Mouse (Mus musculus) heart, postnatal 0 days (tissue): Measurements from ENCODE around the gene Kpna2. TPM values are rescaled to one million over a fixed set of nuclear protein-coding genes. Genes with fewer than 3 reads are reported as not detected.

Source experiments
- ATAC-seq: fragments of 200-750 bp; cut with Nextera tagmentation; 2 replicates; pipeline ENCODE4 v1.8.0; 2017; ENCODE audit warnings: low read depth, moderate number of reproducible peaks, moderate library complexity; ENCODE audit not compliant: insufficient read depth
- DNase-seq: peaks from one replicate; pipeline ENCODE4 v3.0.0-alpha.2; 2016; ENCODE audit warnings: low spot score
- H3K27ac ChIP-seq: fragments of 300-500 bp; sonication (generic); 2 replicates; pipeline ENCODE4 v1.5.1; 2014; ENCODE audit warnings: low read depth, mild to moderate bottlenecking
- H3K27me3 ChIP-seq: fragments of 300-500 bp; sonication (generic); 2 replicates; pipeline ENCODE4 v1.6.1; 2014; ENCODE audit warnings: low read length, mixed read lengths; ENCODE audit not compliant: control insufficient read depth, insufficient read depth
- H3K36me3 ChIP-seq: fragments of 300-500 bp; sonication (generic); replicated peaks from 2 replicates; pipeline ENCODE4 v1.6.1; 2014; ENCODE audit warnings: low read length, mixed read lengths; ENCODE audit not compliant: control insufficient read depth, insufficient read depth
- H3K4me1 ChIP-seq: fragments of 300-500 bp; sonication (generic); 2 replicates; pipeline ENCODE4 v1.6.1; 2014; ENCODE audit warnings: antibody characterized with exemption; ENCODE audit not compliant: control insufficient read depth, insufficient read depth
- H3K4me2 ChIP-seq: fragments of 300-500 bp; sonication (generic); 2 replicates; pipeline ENCODE4 v1.6.1; 2014; ENCODE audit warnings: low read depth, mild to moderate bottlenecking, low read length, moderate library complexity
- H3K4me3 ChIP-seq: fragments of 300-500 bp; sonication (generic); 2 replicates; pipeline ENCODE4 v1.5.1; 2014; ENCODE audit warnings: low read depth, low read length
- H3K9ac ChIP-seq: fragments of 300-500 bp; sonication (generic); replicated peaks from 2 replicates; pipeline ENCODE4 v1.6.1; 2014; ENCODE audit warnings: low read depth, low read length, mixed read lengths
- H3K9me3 ChIP-seq: fragments of 300-500 bp; sonication (generic); replicated peaks from 2 replicates; pipeline ENCODE4 v1.6.1; 2016; ENCODE audit warnings: low read length; ENCODE audit not compliant: control insufficient read depth
- CTCF ChIP-seq: IDR thresholded peaks from 2 replicates; pipeline ENCODE4 v1.5.1; 2016; ENCODE audit warnings: antibody characterized with exemption, control low read depth, low read depth
- EP300 ChIP-seq: IDR thresholded peaks from 2 replicates; pipeline ENCODE4 v1.6.1; 2016; ENCODE audit warnings: antibody characterized with exemption, low read depth
- WGBS: fragments of 180-500 bp; shearing (Covaris S2); extraction: QIAGEN DNeasy Blood & Tissue Kit; methylation state at CpG from one replicate; pipeline ENCODE4 v1.1.7; 2014; 5-methylcytosine and 5-hydroxymethylcytosine counted together
- polyA plus RNA-seq: library from polyadenylated mRNA; unstranded; fragments of >200 nt; fragmentation: Nextera tagmentation; extraction: Ambion mirVana; gene quantifications from 2 replicates; pipeline ENCODE4 v1.2.1, GENCODE M21; 2015
- total RNA-seq: library from RNA; depleted of rRNA; stranded (reverse); fragments of >200 nt; gene quantifications from 2 replicates; pipeline ENCODE4 v1.2.3, GENCODE M21; 2014; ENCODE audit warnings: low replicate concordance

The Kpna2 gene
- total and polyA plus RNA-seq, 2 experiments from 2014 or later = 124 to 177 TPM

DNA sequence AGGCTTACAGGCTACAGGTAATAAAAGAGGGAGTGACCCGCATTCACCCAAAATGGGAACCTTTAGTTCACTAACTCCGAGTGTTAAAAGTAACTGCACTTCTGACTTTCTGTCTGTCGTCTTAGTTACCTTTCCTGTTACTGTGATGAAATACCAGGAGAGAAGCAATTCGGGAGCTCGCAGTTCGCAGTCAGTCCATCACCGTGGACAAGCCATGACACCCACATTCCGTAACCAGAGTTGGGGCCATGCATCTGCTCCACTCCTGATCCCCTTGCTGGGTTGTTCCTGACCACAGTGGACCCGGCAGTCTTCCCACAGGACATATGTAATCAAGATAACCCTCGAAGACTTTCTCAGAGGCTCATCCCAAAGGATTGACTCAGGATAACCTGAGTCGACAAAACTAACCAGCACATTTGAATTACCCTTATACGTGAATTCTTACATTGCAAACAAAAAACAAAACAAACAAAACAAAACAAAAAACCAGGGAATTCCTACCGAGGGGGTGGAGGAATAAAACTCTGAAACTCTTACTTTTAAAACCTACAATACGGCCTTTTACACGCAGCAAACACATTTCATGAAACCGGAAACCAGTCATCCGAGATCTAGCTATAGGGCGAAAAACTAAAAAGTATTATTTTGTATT is 12.5 kb upstream of the Kpna2 start:
- Histone ChIP-seq H3K27ac (peak overlapping the region; percentile 96), H3K9ac (peak overlapping the region; percentile 79), H3K27me3 (no peaks in the 10 kb centered on the region), H3K36me3 (no peaks in the 10 kb centered on the region), H3K4me1 (no peaks in the 10 kb centered on the region), H3K4me3 (peak overlapping the region; percentile 59), H3K4me2 (peak overlapping the region; percentile 65), H3K9me3 (no peaks in the 10 kb centered on the region)
- TF ChIP-seq CTCF (no peak), EP300 (no peak)
- WGBS = 29% methylated on average over 18 of the region's 18 CpGs
- DNase-seq = no peak
- ATAC-seq = no peak

DNA sequence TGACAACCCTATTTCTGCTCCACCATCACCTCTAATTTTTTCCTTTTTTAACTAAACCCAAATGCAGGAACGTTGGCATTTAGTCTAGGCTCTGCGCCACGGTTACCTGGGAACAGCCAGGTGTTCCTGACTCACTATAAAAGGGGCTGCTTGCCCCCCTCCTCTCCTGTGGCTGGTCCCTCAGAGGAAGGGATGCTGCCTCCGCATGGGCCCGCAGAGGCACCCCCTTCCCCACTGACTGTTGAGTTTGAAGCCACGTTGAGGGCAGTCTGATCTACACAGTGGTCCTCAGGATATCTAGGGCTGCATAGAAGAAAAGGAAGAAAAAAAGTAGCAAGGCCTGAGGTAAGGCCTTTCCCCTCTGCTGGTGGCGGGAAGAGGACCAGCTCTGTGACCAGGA is 11.8 kb upstream of the Kpna2 start:
- Histone ChIP-seq H3K9ac (no peak overlapping the region), H3K4me1 (no peaks in the 10 kb centered on the region), H3K4me3 (no peak overlapping the region), H3K9me3 (no peaks in the 10 kb centered on the region), H3K27ac (no peak overlapping the region), H3K27me3 (no peaks in the 10 kb centered on the region), H3K4me2 (no peak overlapping the region), H3K36me3 (no peaks in the 10 kb centered on the region)
- DNase-seq (no peak), ATAC-seq (no peak)
- TF ChIP-seq EP300 (no peak), CTCF (no peak)
- 79% methylated on average over 7 of the region's 7 CpGs for WGBS

GRCm38 (mm10) chr11:107010447-107010846 is 11.1 kb upstream of the Kpna2 start:
- Histone ChIP-seq H3K4me3 (no peak overlapping the region), H3K27me3 (no peaks in the 10 kb centered on the region), H3K9me3 (no peaks in the 10 kb centered on the region), H3K36me3 (no peaks in the 10 kb centered on the region), H3K27ac (no peak overlapping the region), H3K9ac (no peak overlapping the region), H3K4me1 (no peaks in the 10 kb centered on the region), H3K4me2 (no peak overlapping the region)
- ATAC-seq = no peak
- TF ChIP-seq EP300 (no peak), CTCF (no peak)
- 96% methylated on average over 3 of the region's 3 CpGs for WGBS
- no peak for DNase-seq

DNA sequence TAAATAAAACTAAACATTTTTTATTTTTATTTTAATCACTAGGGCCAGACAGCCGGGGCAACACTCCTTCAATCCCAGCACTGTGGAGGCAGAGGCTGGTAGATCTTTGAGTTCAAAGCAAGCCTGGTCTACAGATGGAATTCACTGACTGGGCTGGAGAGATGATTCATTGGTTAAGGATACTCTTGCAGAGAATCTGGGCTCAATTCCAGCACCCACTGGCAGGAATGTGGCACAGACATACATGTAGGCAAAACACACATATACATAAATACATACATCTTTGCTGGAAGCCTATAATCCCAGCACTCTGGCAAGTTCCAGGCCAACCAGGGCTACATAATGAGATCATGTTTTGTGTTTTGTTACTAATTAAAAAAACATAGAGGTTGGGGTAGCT is 6.2 kb upstream of the Kpna2 start:
- Histone ChIP-seq H3K36me3 (no peaks in the 10 kb centered on the region), H3K9me3 (no peaks in the 10 kb centered on the region), H3K4me3 (no peak overlapping the region), H3K4me1 (no peaks in the 10 kb centered on the region), H3K27ac (no peak overlapping the region), H3K27me3 (no peaks in the 10 kb centered on the region), H3K9ac (no peak overlapping the region), H3K4me2 (no peak overlapping the region)
- no peak; the same call in 1 of the 2 replicates for TF ChIP-seq CTCF
- TF ChIP-seq EP300 = no peak
- 87% methylated on average over 1 of the region's 1 CpGs for WGBS
- DNase-seq (peak; percentile 48), ATAC-seq (no peak)

DNA sequence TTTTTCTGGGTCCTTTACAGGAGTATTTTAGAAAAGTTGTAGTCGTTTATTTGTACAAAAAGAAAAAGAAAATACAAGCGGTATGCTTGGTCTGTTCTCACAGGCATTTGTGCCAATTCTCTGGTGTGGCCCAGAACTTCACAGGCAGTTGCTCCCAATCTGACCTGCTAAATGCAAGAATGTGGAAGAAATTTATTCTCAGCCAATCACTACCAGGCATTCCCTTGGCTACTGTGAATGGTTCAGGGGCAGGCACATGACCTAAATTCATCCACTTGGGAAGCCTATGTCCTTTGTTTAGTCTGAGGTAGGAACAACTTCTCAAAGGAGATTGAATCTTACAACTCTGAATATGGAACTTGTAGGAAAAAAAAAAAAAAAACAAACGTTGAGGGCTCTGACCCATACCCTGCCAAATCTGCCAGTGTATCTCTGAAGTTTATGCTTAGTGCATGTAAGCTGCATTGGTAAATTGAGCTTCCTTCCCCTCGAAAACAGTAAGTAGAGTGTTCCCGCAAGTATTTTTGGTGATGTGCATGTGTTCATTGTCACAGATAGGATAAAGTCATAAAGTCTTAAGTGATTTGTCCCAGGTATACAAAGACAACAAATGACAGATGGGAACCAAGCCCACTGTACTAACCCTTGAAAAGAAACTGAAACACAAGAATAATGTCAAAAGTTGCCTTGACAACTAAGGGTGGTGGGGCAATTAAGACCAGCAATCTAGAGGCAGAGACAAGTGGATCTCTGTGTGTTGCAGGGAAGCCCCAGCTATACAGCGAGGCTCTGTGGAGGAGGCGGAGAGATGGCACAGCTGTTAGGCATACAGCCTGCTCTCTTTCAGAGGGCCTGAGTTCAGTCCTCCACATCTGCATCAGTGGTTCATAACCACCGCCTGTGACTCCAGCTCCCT is 2.7 kb upstream of the Kpna2 start:
- Histone ChIP-seq H3K4me2 (no peak overlapping the region), H3K4me3 (no peak overlapping the region), H3K4me1 (peaks cover 3% of the 10 kb centered on the region; the same call in 1 of the 2 replicates), H3K9me3 (no peaks in the 10 kb centered on the region), H3K9ac (no peak overlapping the region), H3K36me3 (peaks cover 3% of the 10 kb centered on the region; the same call in 1 of the 2 replicates), H3K27me3 (no peaks in the 10 kb centered on the region), H3K27ac (no peak overlapping the region)
- DNase-seq (peak; percentile 28), ATAC-seq (no peak)
- TF ChIP-seq CTCF (no peak), EP300 (no peak)
- 49% methylated on average over 7 of the region's 8 CpGs for WGBS
